Mouse (Mus musculus) intestine, embryonic 16.5 days (tissue): ENCODE data around the gene Haao. TPM values are rescaled to one million over a fixed set of nuclear protein-coding genes. Genes with fewer than 3 reads are reported as not detected.

Experiments
- ATAC-seq: fragments of 200-750 bp; cut with Nextera tagmentation; 2 replicates; pipeline ENCODE4 v1.8.0; 2017; ENCODE audit warnings: moderate TSS enrichment, moderate library complexity
- H3K27ac ChIP-seq: fragments of 300-500 bp; sonication (generic); 2 replicates; pipeline ENCODE4 v1.5.1; 2014; ENCODE audit warnings: mild to moderate bottlenecking, low read length
- H3K27me3 ChIP-seq: fragments of 300-500 bp; sonication (generic); replicated peaks from 2 replicates; pipeline ENCODE4 v1.6.1; 2014; ENCODE audit warnings: low read length, control low read depth, mixed read lengths; ENCODE audit not compliant: control insufficient read depth, insufficient read depth
- H3K36me3 ChIP-seq: fragments of 300-500 bp; sonication (generic); 2 replicates; pipeline ENCODE4 v1.6.1; 2014; ENCODE audit warnings: low read length, control low read depth; ENCODE audit not compliant: control insufficient read depth, insufficient read depth
- H3K4me1 ChIP-seq: fragments of 300-500 bp; sonication (generic); 2 replicates; pipeline ENCODE4 v1.6.1; 2014; ENCODE audit warnings: low read length, control low read depth, mixed read lengths; ENCODE audit not compliant: control insufficient read depth, insufficient read depth
- H3K4me2 ChIP-seq: fragments of 300-500 bp; sonication (generic); 2 replicates; pipeline ENCODE4 v1.6.1; 2014; ENCODE audit warnings: low read depth, low read length, control low read depth
- H3K4me3 ChIP-seq: fragments of 300-500 bp; sonication (generic); 2 replicates; pipeline ENCODE4 v1.5.1; 2014; ENCODE audit warnings: mild to moderate bottlenecking, low read length
- H3K9ac ChIP-seq: fragments of 300-500 bp; sonication (generic); 2 replicates; pipeline ENCODE4 v1.6.1; 2014; ENCODE audit warnings: low read depth, low read length
- H3K9me3 ChIP-seq: fragments of 300-500 bp; sonication (generic); 2 replicates; pipeline ENCODE4 v1.6.1; 2016; ENCODE audit warnings: low read length, control low read depth; ENCODE audit not compliant: control insufficient read depth
- WGBS: fragments of 180-500 bp; shearing (Covaris S2); extraction: QIAGEN DNeasy Blood & Tissue Kit; methylation state at CpG from one replicate; pipeline ENCODE4 v1.1.7; 2014; 5-methylcytosine and 5-hydroxymethylcytosine counted together
- polyA plus RNA-seq: library from polyadenylated mRNA; unstranded; fragments of >200 nt; fragmentation: Nextera tagmentation; extraction: Ambion mirVana; gene quantifications from 2 replicates; pipeline ENCODE4 v1.2.1, GENCODE M21; 2015

Gene Haao
- polyA plus RNA-seq, 1 experiment from 2014 or later = 2.3 TPM

DNA sequence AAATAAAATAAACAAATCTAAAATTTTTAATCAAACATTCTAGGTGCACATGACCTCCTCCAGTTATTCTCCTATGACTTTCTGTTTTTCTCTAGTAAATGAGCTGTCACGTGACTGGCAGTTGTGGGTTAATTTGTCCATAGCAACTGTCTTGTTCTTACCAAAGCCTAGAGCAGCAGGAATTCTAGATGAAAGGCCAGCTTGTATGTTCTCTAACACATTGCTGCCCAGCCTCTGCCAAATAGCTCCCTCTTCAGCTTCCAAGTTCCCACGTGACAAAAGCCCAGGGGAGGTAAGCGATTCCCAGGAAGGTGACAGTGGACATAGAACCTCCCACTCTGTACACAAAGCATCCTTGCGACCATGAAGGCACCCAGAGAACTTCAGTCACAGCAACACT lies 13.6 kb downstream of the Haao start:
- H3K9me3 ChIP-seq = no peaks in the 10 kb centered on the region
- H3K36me3 ChIP-seq = no peaks in the 10 kb centered on the region
- no peak overlapping the region for H3K27ac ChIP-seq
- H3K4me3 ChIP-seq = no peak overlapping the region
- ATAC-seq = no peak
- no peak overlapping the region for H3K4me2 ChIP-seq
- no peaks in the 10 kb centered on the region for H3K4me1 ChIP-seq
- no peak overlapping the region for H3K9ac ChIP-seq
- no peaks in the 10 kb centered on the region for H3K27me3 ChIP-seq
- 51% methylated on average over 4 of the region's 4 CpGs for WGBS

DNA sequence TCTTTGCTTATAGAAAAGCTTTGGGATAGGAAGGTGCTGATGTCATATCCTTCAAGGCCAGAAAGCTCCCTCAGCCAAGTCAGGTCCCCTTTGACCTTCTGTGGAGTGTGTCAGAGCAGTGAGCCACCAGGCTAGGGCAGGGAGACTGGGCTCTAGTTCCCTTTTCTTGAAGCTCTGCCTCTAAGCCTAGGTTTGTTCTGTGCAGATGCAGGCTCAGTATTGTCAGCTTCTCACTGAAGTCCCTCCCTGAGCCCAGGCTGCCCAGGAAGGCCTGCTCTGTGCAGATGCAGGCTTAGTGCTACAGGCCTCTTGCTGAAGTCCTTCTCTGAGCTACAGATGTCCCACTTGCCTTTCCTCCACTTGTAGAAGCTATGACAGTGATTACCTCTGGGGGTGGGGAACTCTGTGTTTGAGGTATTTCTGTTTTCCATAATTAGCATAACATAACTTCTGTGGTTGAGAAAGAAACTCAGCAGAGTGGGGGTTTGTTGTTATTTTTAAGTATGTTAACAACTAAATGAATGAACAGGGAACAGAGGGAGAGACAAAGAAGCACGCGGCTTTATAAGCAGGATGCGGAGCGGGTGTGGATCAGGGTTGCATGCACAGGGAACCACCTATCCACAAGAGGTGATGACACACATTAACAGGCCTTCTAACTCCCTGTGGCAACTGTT lies 17.0 kb downstream of the Haao start:
- no peaks in the 10 kb centered on the region for H3K9me3 ChIP-seq
- H3K27me3 ChIP-seq = no peaks in the 10 kb centered on the region
- no peak overlapping the region; the same call in 1 of the 2 replicates for H3K9ac ChIP-seq
- no peak overlapping the region for H3K4me3 ChIP-seq
- 96% methylated on average over 4 of the region's 4 CpGs for WGBS
- H3K4me1 ChIP-seq = no peaks in the 10 kb centered on the region
- H3K27ac ChIP-seq = no peak overlapping the region
- no peak overlapping the region for H3K4me2 ChIP-seq
- H3K36me3 ChIP-seq = no peaks in the 10 kb centered on the region
- ATAC-seq = no peak

- Histone ChIP-seq H3K4me2 (no peak overlapping the region), H3K36me3 (no peaks in the 10 kb centered on the region), H3K4me3 (no peak overlapping the region), H3K27me3 (no peaks in the 10 kb centered on the region), H3K9ac (no peak overlapping the region), H3K27ac (no peak overlapping the region), H3K9me3 (no peaks in the 10 kb centered on the region), H3K4me1 (no peaks in the 10 kb centered on the region)
- no peak for ATAC-seq
- 69% methylated on average over 3 of the region's 3 CpGs for WGBS
Measured at GRCm38 (mm10) chr17:83829356-83829755, 18.4 kb downstream of the Haao start.

DNA sequence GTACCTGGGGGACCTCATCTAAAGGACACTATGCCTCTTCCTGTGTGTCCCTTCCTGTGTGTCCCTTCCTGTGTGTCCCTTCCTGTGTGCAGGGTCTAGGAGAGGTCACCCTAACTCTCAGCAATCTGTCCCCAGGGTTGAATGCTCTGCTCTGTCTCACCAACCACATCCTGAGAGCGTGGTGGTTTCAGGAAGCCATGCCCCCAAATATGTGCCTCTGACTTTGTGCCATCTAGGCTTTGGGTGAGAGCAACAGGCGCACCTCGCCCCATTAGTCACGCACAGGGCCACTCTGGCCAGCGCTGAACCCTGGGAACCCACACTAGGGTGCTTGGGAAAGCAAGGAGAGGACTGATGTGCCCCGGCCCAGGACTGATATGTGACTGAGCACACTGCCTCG lies 23.9 kb downstream of the Haao start:
- WGBS = 85% methylated on average over 7 of the region's 7 CpGs
- no peak for ATAC-seq

GRCm38 (mm10) chr17:83821876-83822275 lies 25.9 kb downstream of the Haao start:
- no peak for ATAC-seq
- H3K4me3 ChIP-seq = no peak overlapping the region
- 85% methylated on average over 3 of the region's 3 CpGs for WGBS
- H3K4me1 ChIP-seq = no peaks in the 10 kb centered on the region
- H3K27me3 ChIP-seq = no peaks in the 10 kb centered on the region
- no peak overlapping the region for H3K9ac ChIP-seq
- no peaks in the 10 kb centered on the region for H3K36me3 ChIP-seq
- H3K9me3 ChIP-seq = no peaks in the 10 kb centered on the region
- H3K4me2 ChIP-seq = no peak overlapping the region
- no peak overlapping the region for H3K27ac ChIP-seq

More for the DNA sequence above, 23.9 kb downstream of the Haao start:
- Histone ChIP-seq H3K9me3 (no peaks in the 10 kb centered on the region), H3K9ac (no peak overlapping the region), H3K36me3 (no peaks in the 10 kb centered on the region), H3K4me1 (no peaks in the 10 kb centered on the region), H3K4me2 (no peak overlapping the region), H3K27me3 (no peaks in the 10 kb centered on the region), H3K4me3 (no peak overlapping the region), H3K27ac (no peak overlapping the region)

GRCm38 (mm10) chr17:83820701-83821100 lies 27.1 kb downstream of the Haao start:
- WGBS = 84% methylated on average over 5 of the region's 5 CpGs

DNA sequence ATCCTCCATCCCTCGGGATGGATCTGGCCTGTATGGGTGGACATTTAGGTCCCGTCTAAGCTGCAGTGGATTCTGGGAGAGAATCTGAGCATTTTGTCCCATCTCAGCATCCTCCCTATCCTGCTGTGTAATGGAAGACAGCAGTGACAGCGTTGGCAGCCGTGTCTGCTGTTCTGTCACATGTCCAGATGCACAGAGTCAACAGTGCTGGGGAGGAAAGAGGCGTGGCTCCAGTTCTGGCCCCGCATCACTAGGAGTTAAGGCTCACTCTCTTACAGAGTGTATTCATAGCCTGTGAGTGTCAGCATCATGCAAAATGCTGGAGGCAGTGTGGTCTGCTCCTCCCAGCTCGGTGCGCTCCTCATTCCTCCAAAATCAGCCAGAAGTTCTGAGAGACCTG lies 28.3 kb downstream of the Haao start:
- WGBS = 58% methylated on average over 8 of the region's 8 CpGs
- ATAC-seq = no peak
- no peaks in the 10 kb centered on the region for H3K9me3 ChIP-seq
- H3K9ac ChIP-seq = no peak overlapping the region
- no peaks in the 10 kb centered on the region for H3K27me3 ChIP-seq
- no peak overlapping the region for H3K27ac ChIP-seq
- no peak overlapping the region for H3K4me2 ChIP-seq
- no peaks in the 10 kb centered on the region for H3K36me3 ChIP-seq
- H3K4me1 ChIP-seq = no peaks in the 10 kb centered on the region
- H3K4me3 ChIP-seq = no peak overlapping the region

More at GRCm38 (mm10) chr17:83820701-83821100, 27.1 kb downstream of the Haao start:
- no peak overlapping the region for H3K27ac ChIP-seq
- no peak overlapping the region for H3K9ac ChIP-seq
- H3K36me3 ChIP-seq = no peaks in the 10 kb centered on the region
- H3K9me3 ChIP-seq = no peaks in the 10 kb centered on the region
- no peak for ATAC-seq
- no peak overlapping the region for H3K4me3 ChIP-seq
- H3K4me1 ChIP-seq = no peaks in the 10 kb centered on the region
- H3K27me3 ChIP-seq = no peaks in the 10 kb centered on the region
- no peak overlapping the region for H3K4me2 ChIP-seq

DNA sequence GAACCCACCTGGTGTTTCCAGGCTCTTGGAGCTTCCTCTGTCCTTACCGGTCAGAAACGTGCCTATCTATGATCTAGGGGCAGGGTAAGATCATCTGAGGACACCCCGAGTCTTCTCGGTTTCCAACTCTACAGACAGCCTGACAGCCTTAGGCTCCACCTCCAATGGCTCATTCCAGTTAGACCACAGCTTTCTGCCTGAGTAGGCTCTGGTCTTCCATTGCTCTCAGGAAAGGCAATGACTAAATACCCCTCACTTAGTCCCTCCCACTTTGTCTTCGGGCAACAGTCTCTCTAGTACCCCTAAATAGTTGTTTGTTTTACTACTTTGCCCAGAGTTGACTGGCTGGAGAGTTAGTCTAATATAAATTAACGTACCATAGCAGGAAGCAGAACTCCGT lies 30.8 kb downstream of the Haao start:
- Histone ChIP-seq H3K4me2 (no peak overlapping the region), H3K9ac (no peak overlapping the region), H3K9me3 (no peaks in the 10 kb centered on the region), H3K4me3 (no peak overlapping the region), H3K36me3 (no peaks in the 10 kb centered on the region), H3K27ac (no peak overlapping the region), H3K4me1 (no peaks in the 10 kb centered on the region), H3K27me3 (no peaks in the 10 kb centered on the region)
- 76% methylated on average over 7 of the region's 7 CpGs for WGBS
- ATAC-seq = no peak

- no peak overlapping the region for H3K27ac ChIP-seq
- no peak overlapping the region for H3K4me3 ChIP-seq
- no peak overlapping the region for H3K9ac ChIP-seq
- 90% methylated on average over 4 of the region's 4 CpGs for WGBS
- H3K27me3 ChIP-seq = no peaks in the 10 kb centered on the region
- no peaks in the 10 kb centered on the region for H3K4me1 ChIP-seq
- H3K4me2 ChIP-seq = no peak overlapping the region
- ATAC-seq = no peak
- H3K9me3 ChIP-seq = no peaks in the 10 kb centered on the region
- no peaks in the 10 kb centered on the region for H3K36me3 ChIP-seq
Measured at GRCm38 (mm10) chr17:83813050-83813449, 34.7 kb downstream of the Haao start.
